Mouse (Mus musculus): ENCODE results near the gene Nynrin.

Nynrin gene

GRCm38 (mm10) chr14:55838740-55839139 is 15.1 kb upstream of the Nynrin start:
- in situ Hi-C loops (cut with MboI, MseI): no loop called here

- in situ Hi-C loops (cut with MboI, MseI): no loop called here
Measured at GRCm38 (mm10) chr14:55840853-55841366, 12.9 kb upstream of the Nynrin start.

GRCm38 (mm10) chr14:55842794-55843193 is 11.0 kb upstream of the Nynrin start:
- in situ Hi-C loops (cut with MboI, MseI): no loop called here

- in situ Hi-C loops (cut with MboI, MseI): no loop called here
Measured at GRCm38 (mm10) chr14:55845506-55846294, 8.1 kb upstream of the Nynrin start.

GRCm38 (mm10) chr14:55850885-55851284 is 2.9 kb upstream of the Nynrin start:
- in situ Hi-C loops (cut with MboI, MseI): no loop called here

GRCm38 (mm10) chr14:55852646-55853551 is 911 bp upstream of the Nynrin start:
- in situ Hi-C loops (cut with MboI, MseI): no loop called here

- in situ Hi-C loops (cut with MboI, MseI): no loop called here
Measured at GRCm38 (mm10) chr14:55854406-55855100, 743 bp downstream of the Nynrin start.

GRCm38 (mm10) chr14:55855101-55855561 is 1.3 kb downstream of the Nynrin start:
- in situ Hi-C loops (cut with MboI, MseI): no loop called here

- in situ Hi-C loops (cut with MboI, MseI): no loop called here
Measured at GRCm38 (mm10) chr14:55857588-55857987, 3.8 kb downstream of the Nynrin start.

GRCm38 (mm10) chr14:55862186-55862585 is 8.4 kb downstream of the Nynrin start:
- in situ Hi-C loops (cut with MboI, MseI): loop anchor here (5.0 kb wide), 1 partner anchor 85 kb away; no protein-coding TSS in a partner anchor

- in situ Hi-C loops (cut with MboI, MseI): loop anchor here (5.0 kb wide), 1 partner anchor 86 kb away; no protein-coding TSS in a partner anchor
Measured at GRCm38 (mm10) chr14:55862970-55863369, 9.2 kb downstream of the Nynrin start.

GRCm38 (mm10) chr14:55863773-55864172 is 10.0 kb downstream of the Nynrin start:
- in situ Hi-C loops (cut with MboI, MseI): loop anchor here (5.0 kb wide), 1 partner anchor 86 kb away; no protein-coding TSS in a partner anchor

- in situ Hi-C loops (cut with MboI, MseI): no loop called here
Measured at GRCm38 (mm10) chr14:55866962-55867361, 13.2 kb downstream of the Nynrin start.

GRCm38 (mm10) chr14:55868230-55869026 is 14.6 kb downstream of the Nynrin start:
- in situ Hi-C loops (cut with MboI, MseI): no loop called here

- in situ Hi-C loops (cut with MboI, MseI): no loop called here
Measured at GRCm38 (mm10) chr14:55869538-55869937, 15.7 kb downstream of the Nynrin start.

- in situ Hi-C loops (cut with MboI, MseI): no loop called here
Measured at GRCm38 (mm10) chr14:55872039-55872438, 18.2 kb downstream of the Nynrin start.

GRCm38 (mm10) chr14:55872551-55872950 is 18.7 kb downstream of the Nynrin start:
- in situ Hi-C loops (cut with MboI, MseI): no loop called here

- in situ Hi-C loops (cut with MboI, MseI): no loop called here
Measured at GRCm38 (mm10) chr14:55873242-55873713, 19.5 kb downstream of the Nynrin start.

- in situ Hi-C loops (cut with MboI, MseI): no loop called here
Measured at GRCm38 (mm10) chr14:55873714-55874683, 20.2 kb downstream of the Nynrin start.
